Mouse (Mus musculus): ENCODE results near the gene Emsy. TPM values are rescaled to one million over a fixed set of nuclear protein-coding genes. Genes with fewer than 3 reads are reported as not detected.
A peak's percentile ranks its signal among the peaks of the same experiment; 100 is the strongest.

The Emsy gene
- polyA plus RNA-seq, 1 experiment from 2014 or later, result 19.6 TPM

DNA sequence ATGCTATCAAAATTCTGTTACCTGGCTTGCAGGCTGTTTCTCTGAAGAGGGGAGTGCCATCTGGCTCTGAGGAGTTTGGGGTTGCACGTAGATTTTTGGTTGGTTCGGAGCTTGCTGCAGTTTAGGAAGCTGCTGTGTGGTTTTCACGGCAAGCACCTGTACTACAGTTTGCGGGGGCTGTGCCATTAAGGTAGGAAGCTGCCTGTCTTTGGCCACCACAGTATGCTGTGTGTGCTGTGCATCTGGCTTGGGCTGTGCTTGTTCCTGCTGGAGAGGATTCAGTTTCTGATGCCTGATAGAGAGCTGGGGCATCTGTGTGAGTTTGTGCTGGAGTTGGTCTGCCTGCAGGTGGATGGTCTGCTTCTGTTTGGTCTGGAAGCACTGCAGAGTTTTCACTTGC, 61.9 kb downstream of the Emsy start:
- Histone ChIP-seq H3K9me3 (no peaks in the 10 kb centered on the region), H3K27me3 (replicated peaks) (no peaks in the 10 kb centered on the region), H3K27ac (no peak overlapping the region), H3K4me3 (replicated peaks) (no peak overlapping the region), H3K36me3 (peaks cover 23% of the 10 kb centered on the region), H3K4me1 (replicated peaks) (no peaks in the 10 kb centered on the region), H3K4me2 (replicated peaks) (no peak overlapping the region), H3K9ac (no peak overlapping the region)
- 91% methylated on average over 4 of the region's 4 CpGs for WGBS
- ATAC-seq, result no peak

GRCm38 (mm10) chr7:98593276-98593675, 63.3 kb downstream of the Emsy start:
- Histone ChIP-seq H3K36me3 (peaks cover 24% of the 10 kb centered on the region), H3K9me3 (no peaks in the 10 kb centered on the region), H3K4me1 (replicated peaks) (no peaks in the 10 kb centered on the region), H3K4me2 (replicated peaks) (no peak overlapping the region), H3K9ac (no peak overlapping the region), H3K27me3 (replicated peaks) (no peaks in the 10 kb centered on the region), H3K27ac (no peak overlapping the region), H3K4me3 (replicated peaks) (no peak overlapping the region)
- ATAC-seq, result no peak
- WGBS, result 89% methylated on average over 6 of the region's 6 CpGs

GRCm38 (mm10) chr7:98589028-98589427, 67.6 kb downstream of the Emsy start:
- H3K4me2 ChIP-seq (replicated peaks), result no peak overlapping the region
- no peaks in the 10 kb centered on the region for H3K27me3 ChIP-seq (replicated peaks)
- H3K9ac ChIP-seq, result no peak overlapping the region
- no peaks in the 10 kb centered on the region for H3K9me3 ChIP-seq
- H3K4me1 ChIP-seq (replicated peaks), result no peaks in the 10 kb centered on the region
- H3K36me3 ChIP-seq, result peaks cover 13% of the 10 kb centered on the region; the same call in 1 of the 2 replicates
- H3K27ac ChIP-seq, result no peak overlapping the region
- no peak for ATAC-seq
- 63% methylated on average over 3 of the region's 3 CpGs for WGBS
- H3K4me3 ChIP-seq (replicated peaks), result no peak overlapping the region

GRCm38 (mm10) chr7:98586313-98586712, 70.3 kb downstream of the Emsy start:
- H3K9ac ChIP-seq, result no peak overlapping the region
- no peak for ATAC-seq
- H3K4me3 ChIP-seq (replicated peaks), result no peak overlapping the region
- 87% methylated on average over 3 of the region's 3 CpGs for WGBS
- no peaks in the 10 kb centered on the region for H3K27me3 ChIP-seq (replicated peaks)
- H3K4me2 ChIP-seq (replicated peaks), result no peak overlapping the region
- H3K4me1 ChIP-seq (replicated peaks), result no peaks in the 10 kb centered on the region
- peaks cover 7% of the 10 kb centered on the region; the same call in 1 of the 2 replicates for H3K36me3 ChIP-seq
- H3K27ac ChIP-seq, result no peak overlapping the region
- H3K9me3 ChIP-seq, result no peaks in the 10 kb centered on the region

- H3K27me3 ChIP-seq (replicated peaks), result no peaks in the 10 kb centered on the region
- 89% methylated on average over 3 of the region's 3 CpGs for WGBS
- H3K36me3 ChIP-seq, result peaks cover 3% of the 10 kb centered on the region; the same call in 1 of the 2 replicates
- no peak for ATAC-seq
- no peak overlapping the region for H3K4me2 ChIP-seq (replicated peaks)
- no peak overlapping the region for H3K4me3 ChIP-seq (replicated peaks)
- no peaks in the 10 kb centered on the region for H3K9me3 ChIP-seq
- H3K27ac ChIP-seq, result no peak overlapping the region
- H3K4me1 ChIP-seq (replicated peaks), result no peaks in the 10 kb centered on the region
- H3K9ac ChIP-seq, result no peak overlapping the region
These were observed 72.0 kb downstream of the Emsy start for GRCm38 (mm10) chr7:98584555-98584954.

DNA sequence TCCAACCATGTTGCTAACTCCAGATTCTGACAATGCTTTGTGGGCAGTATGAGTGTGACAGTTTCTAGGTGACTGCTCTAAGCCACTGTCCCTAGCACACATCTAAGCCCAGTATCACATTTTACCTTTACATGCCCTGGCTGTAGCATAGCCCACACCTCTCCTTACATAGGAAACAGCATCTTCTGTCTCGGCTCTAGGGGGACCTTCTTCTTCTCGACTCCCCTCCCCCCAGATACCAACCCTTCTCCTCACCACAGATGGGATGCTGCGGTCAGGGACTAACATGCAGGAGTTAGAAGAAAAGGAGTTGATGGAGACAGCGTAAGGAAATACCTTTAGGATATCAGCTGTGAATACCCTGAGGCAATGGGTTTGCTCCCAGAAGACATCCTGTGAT, 75.3 kb downstream of the Emsy start:
- H3K4me1 ChIP-seq (replicated peaks), result no peaks in the 10 kb centered on the region
- no peak overlapping the region for H3K4me2 ChIP-seq (replicated peaks)
- no peak overlapping the region for H3K27ac ChIP-seq
- H3K27me3 ChIP-seq (replicated peaks), result no peaks in the 10 kb centered on the region
- ATAC-seq, result no peak
- H3K36me3 ChIP-seq, result no peaks in the 10 kb centered on the region
- no peak overlapping the region for H3K4me3 ChIP-seq (replicated peaks)
- 80% methylated on average over 4 of the region's 4 CpGs for WGBS
- H3K9me3 ChIP-seq, result no peaks in the 10 kb centered on the region
- no peak overlapping the region for H3K9ac ChIP-seq

DNA sequence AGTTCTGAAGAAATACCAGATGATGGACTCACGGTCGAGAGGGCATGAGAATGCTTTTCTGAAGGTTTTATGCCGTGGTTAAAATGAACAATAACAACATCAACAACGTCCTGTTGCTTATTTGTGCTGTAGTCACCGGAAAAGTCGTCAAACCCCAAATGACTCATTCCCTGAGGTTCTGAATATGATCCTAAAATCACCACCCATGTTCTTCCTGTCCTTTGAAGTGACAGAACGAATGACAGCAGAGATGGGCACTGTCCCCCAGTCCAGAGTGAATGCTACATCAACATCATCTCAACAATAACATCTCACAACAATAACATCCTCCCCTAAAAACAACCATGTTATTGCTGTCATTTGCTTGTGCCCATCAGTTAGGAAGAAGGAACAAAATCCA, 76.1 kb downstream of the Emsy start:
- Histone ChIP-seq H3K4me3 (replicated peaks) (no peak overlapping the region), H3K27ac (no peak overlapping the region), H3K36me3 (no peaks in the 10 kb centered on the region), H3K9ac (no peak overlapping the region), H3K9me3 (no peaks in the 10 kb centered on the region), H3K27me3 (replicated peaks) (no peaks in the 10 kb centered on the region), H3K4me2 (replicated peaks) (no peak overlapping the region), H3K4me1 (replicated peaks) (no peaks in the 10 kb centered on the region)
- WGBS, result 67% methylated on average over 7 of the region's 7 CpGs
- no peak for ATAC-seq

DNA sequence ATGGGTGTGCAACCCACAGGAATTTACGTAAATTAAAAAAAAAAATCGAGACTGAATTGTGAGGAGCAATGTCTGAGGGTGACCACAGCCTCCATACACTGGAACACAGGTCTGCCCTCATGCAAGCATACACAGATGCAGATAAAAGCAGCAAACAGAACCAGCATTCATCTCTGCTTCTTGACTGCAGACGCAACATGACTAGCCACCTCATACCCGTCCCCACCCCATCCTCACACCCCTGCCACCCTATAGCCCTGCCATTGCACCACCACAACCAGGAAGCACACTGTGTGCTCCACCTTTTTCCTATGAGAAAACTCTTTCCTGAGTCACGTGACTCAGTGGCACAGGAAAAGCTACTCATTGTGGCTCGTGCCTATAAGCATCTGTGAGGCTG, 76.9 kb downstream of the Emsy start:
- no peaks in the 10 kb centered on the region for H3K36me3 ChIP-seq
- H3K27ac ChIP-seq, result no peak overlapping the region
- no peak overlapping the region for H3K4me3 ChIP-seq (replicated peaks)
- H3K9ac ChIP-seq, result no peak overlapping the region
- ATAC-seq, result no peak
- no peaks in the 10 kb centered on the region for H3K9me3 ChIP-seq
- H3K4me1 ChIP-seq (replicated peaks), result no peaks in the 10 kb centered on the region
- no peak overlapping the region for H3K4me2 ChIP-seq (replicated peaks)
- no peaks in the 10 kb centered on the region for H3K27me3 ChIP-seq (replicated peaks)
- WGBS, result 74% methylated on average over 6 of the region's 6 CpGs

- Histone ChIP-seq H3K9me3 (no peaks in the 10 kb centered on the region), H3K36me3 (no peaks in the 10 kb centered on the region), H3K9ac (no peak overlapping the region), H3K4me1 (replicated peaks) (peaks cover 12% of the 10 kb centered on the region), H3K27ac (0 out of 2 replicates have a peak overlapping the region, but pooled peaks have one; percentile 3), H3K4me2 (replicated peaks) (no peak overlapping the region), H3K4me3 (replicated peaks) (no peak overlapping the region), H3K27me3 (replicated peaks) (no peaks in the 10 kb centered on the region)
- no peak for ATAC-seq
- WGBS, result 44% methylated on average over 1 of the region's 1 CpGs
These were observed 79.1 kb downstream of the Emsy start for GRCm38 (mm10) chr7:98577461-98577860.

DNA sequence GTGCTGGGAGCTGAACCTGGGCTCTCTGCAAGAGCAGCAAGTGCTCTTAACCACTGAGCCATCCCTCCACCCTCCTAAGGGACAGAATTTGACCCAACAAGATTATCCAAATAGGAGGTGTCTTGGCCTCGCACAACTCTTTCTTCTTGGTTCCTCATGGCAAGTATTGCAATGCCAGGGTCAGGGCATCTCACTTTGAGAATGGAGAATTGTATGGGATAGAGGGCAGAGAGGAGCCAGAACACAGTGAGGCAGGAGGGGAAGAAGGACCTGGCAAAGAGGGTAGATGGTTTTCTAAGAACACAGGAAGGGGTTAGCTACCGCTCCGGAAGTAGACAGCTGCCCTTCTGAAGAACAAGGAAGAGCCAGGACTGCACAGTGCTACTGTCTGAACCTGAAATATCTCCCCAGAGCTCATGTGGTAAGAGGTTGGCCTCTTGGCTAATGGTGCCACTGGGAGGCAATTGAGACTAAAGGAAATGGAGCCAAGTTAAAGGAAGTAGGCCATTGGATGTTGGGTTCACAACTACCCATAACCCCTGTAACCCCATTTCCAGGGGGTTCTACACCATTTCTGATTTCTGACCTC, 80.8 kb downstream of the Emsy start:
- Histone ChIP-seq H3K4me1 (replicated peaks) (peaks cover 17% of the 10 kb centered on the region), H3K4me2 (replicated peaks) (no peak overlapping the region), H3K36me3 (no peaks in the 10 kb centered on the region), H3K27me3 (replicated peaks) (no peaks in the 10 kb centered on the region), H3K9ac (no peak overlapping the region), H3K4me3 (replicated peaks) (no peak overlapping the region), H3K9me3 (no peaks in the 10 kb centered on the region), H3K27ac (no peak overlapping the region)
- ATAC-seq, result no peak
- 97% methylated on average over 3 of the region's 3 CpGs for WGBS

GRCm38 (mm10) chr7:98574771-98575191, 81.8 kb downstream of the Emsy start:
- Histone ChIP-seq H3K27me3 (replicated peaks) (no peaks in the 10 kb centered on the region), H3K9ac (no peak overlapping the region), H3K27ac (no peak overlapping the region), H3K9me3 (no peaks in the 10 kb centered on the region), H3K4me3 (replicated peaks) (no peak overlapping the region), H3K4me2 (replicated peaks) (no peak overlapping the region), H3K36me3 (no peaks in the 10 kb centered on the region), H3K4me1 (replicated peaks) (peaks cover 17% of the 10 kb centered on the region)
- no peak for ATAC-seq
- 79% methylated on average over 2 of the region's 2 CpGs for WGBS

DNA sequence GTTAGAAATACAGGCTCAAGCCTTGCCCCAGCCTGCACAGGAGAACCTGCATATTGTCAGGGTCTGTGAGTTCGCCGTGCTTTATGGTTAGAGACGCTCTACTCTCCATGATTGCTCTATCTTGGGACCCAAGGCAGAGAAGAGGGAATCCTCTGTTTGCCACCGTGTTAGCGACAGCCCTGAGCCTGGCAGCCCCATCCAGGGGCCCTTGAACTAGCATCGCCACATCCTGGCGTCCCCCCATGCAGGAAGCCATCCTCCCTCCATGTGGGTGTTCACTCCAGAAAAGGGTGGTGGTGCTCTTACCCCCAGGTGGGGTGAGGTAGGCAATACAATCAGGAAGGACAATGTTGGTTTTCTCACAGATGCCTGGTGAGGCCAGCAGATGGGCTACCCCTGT, 82.3 kb downstream of the Emsy start:
- Histone ChIP-seq H3K4me1 (replicated peaks) (peaks cover 17% of the 10 kb centered on the region), H3K4me3 (replicated peaks) (no peak overlapping the region), H3K27ac (no peak overlapping the region), H3K36me3 (no peaks in the 10 kb centered on the region), H3K27me3 (replicated peaks) (no peaks in the 10 kb centered on the region), H3K4me2 (replicated peaks) (no peak overlapping the region), H3K9me3 (no peaks in the 10 kb centered on the region), H3K9ac (no peak overlapping the region)
- no peak for ATAC-seq
- WGBS, result 84% methylated on average over 7 of the region's 7 CpGs

- Histone ChIP-seq H3K9me3 (no peaks in the 10 kb centered on the region), H3K36me3 (no peaks in the 10 kb centered on the region), H3K9ac (no peak overlapping the region), H3K4me2 (replicated peaks) (no peak overlapping the region), H3K27me3 (replicated peaks) (no peaks in the 10 kb centered on the region), H3K4me1 (replicated peaks) (peaks cover 17% of the 10 kb centered on the region), H3K27ac (peak overlapping the region; percentile 86), H3K4me3 (replicated peaks) (no peak overlapping the region)
- ATAC-seq, result peak; percentile 75
- 51% methylated on average over 10 of the region's 10 CpGs for WGBS
These were observed 83.3 kb downstream of the Emsy start for GRCm38 (mm10) chr7:98573231-98573781.

All from intestine, embryonic 15.5 days (tissue).